Mouse (Mus musculus): ENCODE data around the gene Elf5. TPM values are rescaled to one million over a fixed set of nuclear protein-coding genes. Genes with fewer than 3 reads are reported as not detected.
A peak's percentile ranks its signal among the peaks of the same experiment; 100 is the strongest.

The Elf5 gene
- polyA plus RNA-seq, 1 experiment from 2014 or later, result not detected

DNA sequence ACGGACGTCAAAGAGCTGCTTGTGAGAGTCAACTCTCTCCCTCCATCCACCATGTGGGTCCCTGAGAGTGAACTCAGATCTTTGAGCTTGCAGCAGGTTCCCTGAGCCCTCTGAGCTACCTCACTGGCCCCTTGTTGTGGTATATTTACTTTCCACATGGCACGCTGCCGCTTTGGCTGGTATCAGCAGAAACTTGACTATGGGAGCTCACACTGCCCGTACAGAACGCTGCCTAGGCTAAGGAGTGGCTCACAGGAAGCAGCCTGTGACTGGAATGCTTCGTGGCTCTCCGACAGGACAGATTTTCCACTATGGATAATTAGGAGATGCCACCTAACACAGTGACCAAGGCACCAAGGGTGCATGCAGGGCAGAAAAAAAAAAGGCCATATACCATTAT lies 49.7 kb downstream of the Elf5 start:
- H3K9me3 ChIP-seq (replicated peaks), result no peaks in the 10 kb centered on the region
- H3K27ac ChIP-seq, result peak overlapping the region; percentile 35; the same call in 1 of the 2 replicates
- no peak for ATAC-seq (ENCODE audit: low FRiP score)
- H3K4me3 ChIP-seq, result no peak overlapping the region
- H3K27me3 ChIP-seq, result no peaks in the 10 kb centered on the region
- 69% methylated on average over 8 of the region's 8 CpGs for WGBS
- no peaks in the 10 kb centered on the region for H3K4me1 ChIP-seq
- H3K4me2 ChIP-seq (replicated peaks), result no peak overlapping the region
- no peak overlapping the region for H3K9ac ChIP-seq
- H3K36me3 ChIP-seq, result peaks cover 73% of the 10 kb centered on the region

DNA sequence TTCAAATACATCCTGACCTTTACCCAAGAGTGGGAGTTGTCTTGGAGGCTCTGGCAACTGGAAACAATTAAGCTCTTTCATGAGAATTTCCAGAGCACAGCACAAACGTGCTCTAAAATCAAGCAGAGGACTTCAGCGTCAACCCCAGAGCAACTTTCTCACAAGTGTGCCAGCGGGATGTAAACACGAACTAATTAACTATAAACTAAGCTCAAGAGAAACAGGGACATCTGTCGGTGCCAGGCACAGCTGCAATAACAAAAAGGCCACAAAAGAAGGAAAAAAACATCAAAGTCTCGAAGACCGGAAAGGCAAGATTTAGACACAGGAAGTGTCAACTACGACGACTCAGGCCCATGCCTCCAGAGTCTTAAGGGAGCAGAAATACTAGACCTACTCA lies 50.3 kb downstream of the Elf5 start:
- Histone ChIP-seq H3K4me1 (no peaks in the 10 kb centered on the region), H3K9ac (no peak overlapping the region), H3K4me2 (replicated peaks) (no peak overlapping the region), H3K9me3 (replicated peaks) (no peaks in the 10 kb centered on the region), H3K27me3 (no peaks in the 10 kb centered on the region), H3K27ac (no peak overlapping the region), H3K36me3 (peaks cover 74% of the 10 kb centered on the region), H3K4me3 (no peak overlapping the region)
- 57% methylated on average over 9 of the region's 9 CpGs for WGBS
- ATAC-seq (ENCODE audit: low FRiP score), result no peak

DNA sequence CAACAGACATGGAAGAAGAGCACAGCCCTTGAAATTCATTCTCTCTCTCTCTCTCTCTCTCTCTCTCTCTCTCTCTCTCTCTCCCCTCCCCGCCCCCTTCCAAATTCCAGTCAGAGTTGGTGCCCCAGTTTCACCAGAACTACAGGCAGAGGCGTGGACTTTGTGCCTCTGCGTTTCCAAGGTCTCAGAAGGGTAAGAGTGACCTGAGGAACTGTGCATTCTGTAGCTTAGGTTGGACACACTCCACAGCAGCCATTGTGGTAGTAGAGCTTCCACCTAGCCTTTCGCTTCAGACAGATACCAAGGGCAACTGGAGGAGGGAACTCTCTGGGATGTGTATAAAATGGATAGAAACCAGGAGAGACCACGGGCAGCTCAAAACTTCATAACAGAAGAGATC lies 51.3 kb downstream of the Elf5 start:
- H3K36me3 ChIP-seq, result peaks cover 84% of the 10 kb centered on the region
- H3K4me2 ChIP-seq (replicated peaks), result no peak overlapping the region
- no peaks in the 10 kb centered on the region for H3K9me3 ChIP-seq (replicated peaks)
- no peak overlapping the region for H3K9ac ChIP-seq
- H3K4me3 ChIP-seq, result no peak overlapping the region
- H3K27ac ChIP-seq, result no peak overlapping the region
- no peaks in the 10 kb centered on the region for H3K4me1 ChIP-seq
- H3K27me3 ChIP-seq, result no peaks in the 10 kb centered on the region
- 89% methylated on average over 5 of the region's 5 CpGs for WGBS
- ATAC-seq (ENCODE audit: low FRiP score), result no peak

DNA sequence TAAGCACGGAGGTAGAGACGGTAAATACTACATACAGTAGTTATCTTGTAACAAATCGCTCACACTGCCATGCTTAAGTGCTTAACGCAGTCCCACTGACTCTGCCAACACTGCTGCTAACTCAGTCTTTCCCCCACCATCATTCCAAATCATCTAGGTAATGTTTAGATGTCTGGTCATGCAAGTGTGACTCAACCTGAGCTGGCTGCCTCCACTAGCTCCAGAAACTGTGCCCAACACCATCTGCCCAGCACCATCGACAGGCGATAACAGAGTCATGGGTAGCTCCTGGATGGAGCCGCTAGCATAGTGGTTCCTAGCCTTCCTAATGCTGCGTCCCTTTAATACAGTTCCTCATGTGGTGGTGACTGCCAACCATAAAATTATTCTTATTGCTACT lies 53.0 kb downstream of the Elf5 start:
- WGBS, result 97% methylated on average over 8 of the region's 8 CpGs
- H3K36me3 ChIP-seq, result peaks cover 79% of the 10 kb centered on the region
- no peak overlapping the region for H3K27ac ChIP-seq

DNA sequence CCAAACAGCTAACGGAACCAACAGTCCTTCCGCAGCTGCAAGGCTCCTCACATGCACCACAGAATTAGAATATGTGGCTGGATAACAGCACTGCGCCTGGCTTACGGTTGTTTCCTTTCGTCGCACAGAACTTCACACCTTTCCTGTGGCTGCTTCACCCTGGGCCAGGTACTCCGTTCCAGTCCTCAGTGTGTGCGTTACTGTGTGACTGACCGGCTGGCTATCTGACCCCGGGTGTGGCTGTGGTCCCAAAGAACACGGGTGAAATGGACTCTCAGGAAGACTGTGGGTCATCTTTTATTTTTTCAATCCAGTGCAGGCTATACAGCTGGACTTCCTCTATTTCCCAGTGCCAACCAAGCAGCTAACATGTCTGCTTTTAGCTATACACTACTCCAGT lies 53.9 kb downstream of the Elf5 start:
- no peak overlapping the region for H3K9ac ChIP-seq
- H3K4me3 ChIP-seq, result no peak overlapping the region
- no peaks in the 10 kb centered on the region for H3K4me1 ChIP-seq
- ATAC-seq (ENCODE audit: low FRiP score), result no peak
- H3K27me3 ChIP-seq, result no peaks in the 10 kb centered on the region
- 93% methylated on average over 11 of the region's 11 CpGs for WGBS
- H3K9me3 ChIP-seq (replicated peaks), result no peaks in the 10 kb centered on the region
- no peak overlapping the region for H3K27ac ChIP-seq
- peaks cover 79% of the 10 kb centered on the region for H3K36me3 ChIP-seq
- H3K4me2 ChIP-seq (replicated peaks), result no peak overlapping the region

More for the DNA sequence above, 53.0 kb downstream of the Elf5 start:
- Histone ChIP-seq H3K4me3 (no peak overlapping the region), H3K9ac (no peak overlapping the region), H3K4me2 (replicated peaks) (no peak overlapping the region), H3K4me1 (no peaks in the 10 kb centered on the region), H3K27me3 (no peaks in the 10 kb centered on the region), H3K9me3 (replicated peaks) (no peaks in the 10 kb centered on the region)
- no peak for ATAC-seq (ENCODE audit: low FRiP score)

DNA sequence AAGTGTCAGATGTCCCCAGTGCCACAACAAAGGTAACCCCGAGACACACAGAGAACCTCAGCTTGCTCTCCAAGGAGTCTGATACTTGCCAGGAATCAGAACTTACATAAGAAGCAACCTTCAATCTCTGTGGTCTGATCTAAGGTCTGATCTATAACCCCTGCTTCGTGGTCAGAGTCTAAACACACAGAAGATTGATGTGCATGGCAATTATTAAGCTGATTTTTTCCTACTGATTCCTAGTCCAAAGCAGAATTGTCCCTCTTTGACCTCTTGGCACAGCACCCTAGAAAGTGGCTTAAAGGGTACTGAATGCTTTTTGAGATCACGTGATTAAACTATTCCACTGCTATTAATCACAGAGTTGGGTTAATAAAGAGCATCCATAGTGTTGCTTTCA lies 54.8 kb downstream of the Elf5 start:
- 86% methylated on average over 3 of the region's 3 CpGs for WGBS

DNA sequence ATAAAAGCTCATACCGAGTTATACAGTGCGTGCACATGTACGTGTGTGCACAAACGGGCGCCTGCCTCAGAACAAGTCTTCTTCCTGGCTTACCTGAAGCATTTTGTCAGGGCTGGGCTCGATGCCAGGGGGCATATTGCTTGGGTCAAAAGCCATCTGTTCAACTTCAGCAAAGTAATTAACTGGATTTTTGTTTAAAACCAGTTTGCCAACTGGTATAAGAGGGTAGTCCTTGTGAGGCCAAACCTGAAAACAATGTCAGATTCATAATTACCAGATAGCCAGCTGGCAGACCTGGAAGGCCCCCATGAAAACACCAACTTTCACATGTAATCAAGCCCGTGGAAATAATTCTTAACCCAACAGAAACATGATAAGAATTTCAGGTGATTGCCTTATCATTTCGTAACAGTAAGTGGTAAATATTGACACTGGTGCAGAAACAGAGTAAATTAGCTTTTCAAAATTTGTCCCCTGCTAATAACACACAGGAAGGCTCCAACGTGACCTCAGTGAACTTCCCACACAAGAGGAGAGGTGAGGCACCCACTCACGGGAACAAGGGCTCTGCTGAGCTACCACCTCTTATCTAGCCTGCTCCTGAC lies 55.6 kb downstream of the Elf5 start:
- Histone ChIP-seq H3K27me3 (no peaks in the 10 kb centered on the region), H3K9me3 (replicated peaks) (no peaks in the 10 kb centered on the region), H3K27ac (no peak overlapping the region), H3K9ac (no peak overlapping the region), H3K4me1 (no peaks in the 10 kb centered on the region), H3K36me3 (peaks cover 75% of the 10 kb centered on the region), H3K4me3 (no peak overlapping the region), H3K4me2 (replicated peaks) (no peak overlapping the region)
- no peak for ATAC-seq (ENCODE audit: low FRiP score)
- WGBS, result 90% methylated on average over 10 of the region's 10 CpGs

More for the DNA sequence above, 54.8 kb downstream of the Elf5 start:
- no peak overlapping the region for H3K4me2 ChIP-seq (replicated peaks)
- no peaks in the 10 kb centered on the region for H3K4me1 ChIP-seq
- H3K9ac ChIP-seq, result no peak overlapping the region
- H3K27ac ChIP-seq, result no peak overlapping the region
- no peak overlapping the region for H3K4me3 ChIP-seq
- no peak for ATAC-seq (ENCODE audit: low FRiP score)
- H3K27me3 ChIP-seq, result no peaks in the 10 kb centered on the region
- peaks cover 79% of the 10 kb centered on the region for H3K36me3 ChIP-seq
- H3K9me3 ChIP-seq (replicated peaks), result no peaks in the 10 kb centered on the region

DNA sequence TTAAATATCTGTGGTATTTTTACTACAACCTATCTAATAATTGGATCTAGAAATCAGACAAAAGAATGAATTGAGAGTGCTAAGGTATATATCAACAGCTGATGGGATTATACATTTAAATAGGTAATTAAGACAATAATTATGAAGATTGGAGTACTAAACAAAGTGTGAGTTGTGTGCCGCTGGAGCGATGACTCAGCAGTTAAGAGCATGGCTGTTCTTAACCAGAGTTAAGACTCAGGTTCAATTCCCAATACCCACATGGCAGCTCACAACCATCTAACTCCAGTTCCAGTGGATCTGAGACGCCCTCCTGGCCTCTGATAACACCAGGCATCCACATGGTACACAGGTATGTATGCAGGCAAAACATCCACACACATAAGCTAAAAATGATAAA lies 61.9 kb downstream of the Elf5 start:
- Histone ChIP-seq H3K27ac (no peak overlapping the region), H3K36me3 (peaks cover 59% of the 10 kb centered on the region), H3K4me1 (no peaks in the 10 kb centered on the region), H3K4me2 (replicated peaks) (no peak overlapping the region), H3K4me3 (no peak overlapping the region), H3K9me3 (replicated peaks) (no peaks in the 10 kb centered on the region), H3K27me3 (no peaks in the 10 kb centered on the region), H3K9ac (no peak overlapping the region)
- no peak for ATAC-seq (ENCODE audit: low FRiP score)
- WGBS, result 98% methylated on average over 3 of the region's 3 CpGs

DNA sequence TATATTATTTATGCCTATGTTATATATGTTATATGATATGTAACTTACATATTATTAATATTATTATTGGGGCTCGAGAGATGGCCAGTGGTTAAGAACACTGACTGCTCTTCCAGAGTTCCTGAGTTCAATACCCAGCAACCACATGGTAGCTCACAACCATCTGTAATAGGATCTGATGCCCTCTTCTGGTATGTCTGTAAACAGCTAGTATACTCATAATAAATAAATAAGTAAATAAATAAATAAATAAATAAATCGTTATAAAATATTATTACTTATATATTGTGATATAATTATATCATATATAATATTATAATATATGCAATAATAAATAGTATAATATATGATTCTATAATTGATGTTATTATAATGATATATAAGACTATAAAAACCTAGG lies 64.7 kb downstream of the Elf5 start:
- 93% methylated on average over 2 of the region's 2 CpGs for WGBS
- H3K4me2 ChIP-seq (replicated peaks), result no peak overlapping the region
- no peak for ATAC-seq (ENCODE audit: low FRiP score)
- H3K27ac ChIP-seq, result no peak overlapping the region
- no peak overlapping the region for H3K9ac ChIP-seq
- H3K36me3 ChIP-seq, result peaks cover 39% of the 10 kb centered on the region
- no peaks in the 10 kb centered on the region for H3K4me1 ChIP-seq
- no peak overlapping the region for H3K4me3 ChIP-seq
- no peaks in the 10 kb centered on the region for H3K9me3 ChIP-seq (replicated peaks)
- H3K27me3 ChIP-seq, result no peaks in the 10 kb centered on the region

DNA sequence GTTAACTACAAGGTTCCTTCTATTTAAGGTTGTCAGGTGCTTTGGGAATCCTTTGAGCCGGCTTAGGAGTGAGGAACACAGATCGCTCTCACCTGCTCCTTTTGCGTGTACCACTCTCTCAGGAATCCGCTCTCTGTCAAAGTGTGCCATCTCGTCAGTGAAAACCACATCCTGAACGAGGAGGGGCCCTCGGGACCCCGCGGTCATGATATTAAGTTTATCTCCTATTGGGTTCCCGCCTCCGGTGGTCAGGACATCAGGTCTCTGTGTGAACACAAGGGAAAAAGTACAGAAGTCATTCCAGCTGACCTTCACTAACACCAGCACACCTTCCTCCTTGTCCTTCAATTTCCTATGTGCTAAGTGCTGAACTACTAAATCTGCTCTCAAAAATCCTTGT lies 65.2 kb downstream of the Elf5 start:
- 88% methylated on average over 11 of the region's 11 CpGs for WGBS

DNA sequence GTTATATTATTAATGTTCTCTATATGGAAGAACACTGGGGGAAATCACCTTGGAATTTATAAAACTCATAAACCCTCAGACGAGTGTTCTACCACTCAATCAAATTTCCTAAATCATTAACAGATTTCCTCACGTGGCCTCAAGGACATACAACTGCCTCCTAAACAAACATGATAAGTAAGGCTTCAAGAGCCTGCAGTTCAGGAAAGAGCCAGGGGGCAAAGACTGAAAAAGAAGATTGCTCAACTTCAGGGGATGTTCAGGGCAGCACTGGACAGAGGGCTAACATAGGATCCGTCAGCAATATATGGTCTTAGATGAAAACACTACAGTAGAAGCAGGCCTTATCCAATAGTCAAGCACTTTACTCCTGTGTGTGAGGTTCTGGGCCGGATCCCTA lies 66.0 kb downstream of the Elf5 start:
- Histone ChIP-seq H3K4me2 (replicated peaks) (no peak overlapping the region), H3K27me3 (no peaks in the 10 kb centered on the region), H3K4me1 (no peaks in the 10 kb centered on the region), H3K36me3 (peaks cover 32% of the 10 kb centered on the region), H3K9ac (no peak overlapping the region), H3K27ac (no peak overlapping the region), H3K4me3 (no peak overlapping the region), H3K9me3 (replicated peaks) (no peaks in the 10 kb centered on the region)
- ATAC-seq (ENCODE audit: low FRiP score), result no peak
- 80% methylated on average over 4 of the region's 4 CpGs for WGBS

More for the DNA sequence above, 65.2 kb downstream of the Elf5 start:
- Histone ChIP-seq H3K4me2 (replicated peaks) (no peak overlapping the region), H3K9ac (no peak overlapping the region), H3K9me3 (replicated peaks) (no peaks in the 10 kb centered on the region), H3K36me3 (peaks cover 34% of the 10 kb centered on the region), H3K4me1 (no peaks in the 10 kb centered on the region), H3K4me3 (no peak overlapping the region), H3K27ac (no peak overlapping the region), H3K27me3 (no peaks in the 10 kb centered on the region)
- no peak for ATAC-seq (ENCODE audit: low FRiP score)

DNA sequence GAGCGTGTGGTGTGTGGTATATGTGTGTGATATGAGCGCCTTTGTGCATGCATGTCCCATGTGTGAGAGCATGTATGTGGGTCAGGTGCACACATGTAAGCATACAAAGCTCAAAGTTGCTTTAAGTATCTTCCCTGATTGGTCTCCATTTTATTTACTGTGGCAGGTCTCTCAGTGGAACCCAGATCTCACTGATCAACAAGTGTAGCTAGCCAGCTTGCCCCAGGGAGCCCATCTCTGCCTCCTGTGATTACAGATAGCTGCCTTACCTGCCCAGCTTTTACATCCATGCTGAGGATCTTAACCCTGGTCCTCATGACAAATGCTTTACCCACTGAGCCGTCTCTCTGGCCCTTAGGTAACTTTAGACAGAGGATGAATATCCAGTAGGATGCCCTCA lies 66.8 kb downstream of the Elf5 start:
- Histone ChIP-seq H3K4me3 (no peak overlapping the region), H3K9me3 (replicated peaks) (no peaks in the 10 kb centered on the region), H3K27ac (no peak overlapping the region), H3K9ac (no peak overlapping the region), H3K27me3 (no peaks in the 10 kb centered on the region), H3K4me1 (peaks cover 7% of the 10 kb centered on the region), H3K36me3 (peaks cover 23% of the 10 kb centered on the region), H3K4me2 (replicated peaks) (no peak overlapping the region)
- WGBS, result 97% methylated on average over 3 of the region's 3 CpGs
- no peak for ATAC-seq (ENCODE audit: low FRiP score)

DNA sequence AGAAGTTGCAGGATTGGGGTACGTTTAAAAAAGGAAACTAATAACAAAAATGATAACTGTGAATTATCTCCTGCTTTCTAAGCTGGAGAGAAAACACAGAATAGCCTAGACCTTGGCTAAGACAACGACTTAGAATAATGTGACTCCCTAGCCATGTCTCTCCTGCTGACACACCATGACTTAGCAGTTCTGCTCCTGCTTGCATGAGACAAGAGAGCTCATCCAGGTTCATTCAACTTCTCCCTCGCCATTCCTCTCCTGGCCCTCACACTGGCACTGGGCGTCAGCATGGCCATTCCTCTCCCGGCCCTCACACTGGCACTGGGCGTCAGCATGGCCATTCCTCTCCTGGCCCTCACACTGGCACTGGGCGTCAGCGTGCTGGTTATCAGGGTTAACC lies 68.8 kb downstream of the Elf5 start:
- Histone ChIP-seq H3K4me2 (replicated peaks) (no peak overlapping the region), H3K27me3 (no peaks in the 10 kb centered on the region), H3K36me3 (peaks cover 5% of the 10 kb centered on the region), H3K4me3 (no peak overlapping the region), H3K9me3 (replicated peaks) (no peaks in the 10 kb centered on the region), H3K9ac (no peak overlapping the region), H3K4me1 (peaks cover 18% of the 10 kb centered on the region), H3K27ac (no peak overlapping the region)
- ATAC-seq (ENCODE audit: low FRiP score), result no peak
- WGBS, result 86% methylated on average over 8 of the region's 8 CpGs

Data from hindbrain, embryonic 12.5 days (tissue).